ENCODE assay signal across 27 mouse cellular contexts in genomic region chr5:151133744-151134143, GRCm38 (mm10).
"Had no signal": no experiment of that assay in that cellular context is flagged by ENCODE, and none has a peak within 500 bp of the region (broad histone marks: within the 10 kb centered on the region; RNA-seq: fewer than 3 reads in every experiment).

No protein-coding gene starts in this region.

- H3K9ac ChIP-seq: heart, embryonic 13.5 days; heart, embryonic 15.5 days; hindbrain, embryonic 12.5 days; hindbrain, embryonic 14.5 days; kidney, embryonic 15.5 days; limb, embryonic 13.5 days; limb, embryonic 15.5 days; liver, embryonic 12.5 days; liver, embryonic 14.5 days had no signal

- H3K4me3 ChIP-seq: heart, adult 2 months; heart, embryonic 13.5 days; heart, embryonic 15.5 days; hindbrain, embryonic 10.5 days; hindbrain, embryonic 12.5 days; kidney, embryonic 15.5 days; limb, embryonic 13.5 days; limb, embryonic 15.5 days; liver, embryonic 12.5 days had no signal

- H3K4me2 ChIP-seq: heart, embryonic 11.5 days; heart, embryonic 13.5 days; heart, embryonic 15.5 days; hindbrain, embryonic 12.5 days; hindbrain, embryonic 14.5 days; kidney, embryonic 15.5 days; limb, embryonic 13.5 days; limb, embryonic 15.5 days; liver, embryonic 12.5 days had no signal

- H3K27ac ChIP-seq: heart, adult 2 months; heart, embryonic 13.5 days; heart, embryonic 15.5 days; hindbrain, embryonic 10.5 days; hindbrain, embryonic 12.5 days; hindbrain, embryonic 14.5 days; kidney, embryonic 15.5 days; kidney, postnatal 0 days; limb, embryonic 13.5 days; limb, embryonic 15.5 days; liver, embryonic 12.5 days; liver, embryonic 14.5 days had no signal

- DNase-seq: gastrocnemius, postnatal 14 days; gastrocnemius, postnatal 36 days; heart, adult 2 months; heart, postnatal 14 days; heart, postnatal 4 days; kidney, adult 11 months; kidney, adult 2 months; kidney, adult 9 months; kidney, postnatal 14 days; kidney, postnatal 36 days; layer of hippocampus, adult 9-11 months; layer of hippocampus, postnatal 36 days; left cerebral cortex, postnatal 4 days had no signal

- H3K4me1 ChIP-seq: hindbrain, embryonic 10.5 days had no signal

- ATAC-seq: hindbrain, embryonic 16.5 days; inflammation-experienced regulatory T-cells, adult 6 months; liver, embryonic 12.5 days had no signal

- H3K27me3 ChIP-seq: heart, embryonic 13.5 days; heart, embryonic 15.5 days; hindbrain, embryonic 12.5 days; kidney, embryonic 15.5 days; limb, embryonic 13.5 days; limb, embryonic 15.5 days; liver, embryonic 12.5 days had no signal

- H3K36me3 ChIP-seq: heart, embryonic 13.5 days; heart, embryonic 15.5 days; hindbrain, embryonic 10.5 days; hindbrain, embryonic 12.5 days; kidney, embryonic 15.5 days; limb, embryonic 13.5 days; limb, embryonic 15.5 days; liver, embryonic 12.5 days had no signal

- H3K9me3 ChIP-seq: heart, embryonic 13.5 days; heart, embryonic 15.5 days; hindbrain, embryonic 10.5 days; hindbrain, embryonic 12.5 days; kidney, embryonic 15.5 days; limb, embryonic 15.5 days; liver, embryonic 12.5 days had no signal
